32 mouse cellular contexts compared by ENCODE assay signal in genomic region chr16:54901461-54901860, GRCm38 (mm10).
"Had no signal": no experiment of that assay in that cellular context is flagged by ENCODE, and none has a peak within 500 bp of the region (broad histone marks: within the 10 kb centered on the region; RNA-seq: fewer than 3 reads in every experiment).

No protein-coding gene starts in this region.

- H3K36me3 ChIP-seq: limb, embryonic 10.5 days; limb, embryonic 12.5 days; limb, embryonic 13.5 days; limb, embryonic 15.5 days; liver, embryonic 12.5 days; liver, embryonic 13.5 days; liver, embryonic 15.5 days; lung, embryonic 15.5 days; midbrain, embryonic 10.5 days; midbrain, embryonic 12.5 days; midbrain, embryonic 13.5 days; midbrain, embryonic 15.5 days; neural tube, embryonic 12.5 days had no signal

- H3K9me3 ChIP-seq: limb, embryonic 10.5 days; limb, embryonic 12.5 days; limb, embryonic 13.5 days; limb, embryonic 15.5 days; liver, embryonic 12.5 days; liver, embryonic 13.5 days; liver, embryonic 15.5 days; lung, embryonic 15.5 days; megakaryocyte, embryonic 14.5 days; midbrain, embryonic 10.5 days; midbrain, embryonic 12.5 days; midbrain, embryonic 13.5 days; midbrain, embryonic 15.5 days; neural tube, embryonic 12.5 days had no signal

- H3K27ac ChIP-seq: left cerebral cortex, adult 2 months; limb, embryonic 10.5 days; limb, embryonic 12.5 days; limb, embryonic 13.5 days; limb, embryonic 15.5 days; liver, embryonic 12.5 days; liver, embryonic 13.5 days; liver, embryonic 14.5 days; liver, embryonic 15.5 days; lung, embryonic 15.5 days; macrophage; midbrain, embryonic 10.5 days; midbrain, embryonic 12.5 days; midbrain, embryonic 13.5 days; midbrain, embryonic 15.5 days; neural tube, embryonic 12.5 days had no signal

- H3K4me1 ChIP-seq: limb, embryonic 10.5 days; limb, embryonic 12.5 days; limb, embryonic 13.5 days; limb, embryonic 15.5 days; liver, embryonic 12.5 days; liver, embryonic 13.5 days; liver, embryonic 15.5 days; lung, embryonic 15.5 days; megakaryocyte, embryonic 14.5 days; midbrain, embryonic 10.5 days; midbrain, embryonic 12.5 days; midbrain, embryonic 13.5 days; midbrain, embryonic 15.5 days; neural tube, embryonic 12.5 days had no signal

- DNase-seq: left cerebral cortex, postnatal 4 days; liver; liver, embryonic 13.5 days; lung, adult 18-20 months; lung, adult 2 months; lung, embryonic 14.5 days; lung, postnatal 10 days; lung, postnatal 14 days; lung, postnatal 36 days; lung, postnatal 4 days; midbrain, embryonic 14.5 days had no signal

- ATAC-seq: liver, embryonic 12.5 days; lung, postnatal 0 days; midbrain, embryonic 13.5 days; midbrain, embryonic 15.5 days; midbrain, embryonic 16.5 days had no signal

- H3K27me3 ChIP-seq: limb, embryonic 12.5 days; limb, embryonic 13.5 days; limb, embryonic 15.5 days; liver, embryonic 12.5 days; liver, embryonic 13.5 days; liver, embryonic 15.5 days; lung, embryonic 15.5 days; megakaryocyte, embryonic 14.5 days; midbrain, embryonic 12.5 days; midbrain, embryonic 13.5 days; midbrain, embryonic 15.5 days; neural tube, embryonic 12.5 days had no signal

- H3K4me2 ChIP-seq: limb, embryonic 12.5 days; limb, embryonic 13.5 days; limb, embryonic 15.5 days; liver, embryonic 11.5 days; liver, embryonic 12.5 days; liver, embryonic 13.5 days; liver, embryonic 15.5 days; lung, embryonic 14.5 days; lung, embryonic 15.5 days; midbrain, embryonic 11.5 days; midbrain, embryonic 12.5 days; midbrain, embryonic 13.5 days; midbrain, embryonic 15.5 days; neural tube, embryonic 12.5 days had no signal

- H3K4me3 ChIP-seq: left cerebral cortex, adult 2 months; limb, embryonic 10.5 days; limb, embryonic 12.5 days; limb, embryonic 13.5 days; limb, embryonic 15.5 days; liver, embryonic 12.5 days; liver, embryonic 13.5 days; liver, embryonic 15.5 days; lung, embryonic 15.5 days; megakaryocyte, embryonic 14.5 days; midbrain, embryonic 10.5 days; midbrain, embryonic 12.5 days; midbrain, embryonic 13.5 days; midbrain, embryonic 15.5 days; myocyte; neural tube, embryonic 12.5 days had no signal

- H3K9ac ChIP-seq: limb, embryonic 12.5 days; limb, embryonic 13.5 days; limb, embryonic 15.5 days; liver, embryonic 12.5 days; liver, embryonic 13.5 days; liver, embryonic 14.5 days; liver, embryonic 15.5 days; lung, embryonic 14.5 days; lung, embryonic 15.5 days; midbrain, embryonic 12.5 days; midbrain, embryonic 13.5 days; midbrain, embryonic 15.5 days; neural tube, embryonic 12.5 days had no signal
